Mouse (Mus musculus) gastrocnemius, postnatal 36 days (tissue): ENCODE results near the gene Rbpj. TPM values are rescaled to one million over a fixed set of nuclear protein-coding genes. Genes with fewer than 3 reads are reported as not detected.

Experiments used
- DNase-seq, 2 experiments: peaks; one replicate each; pipeline ENCODE4 v3.0.0; 2022
- intact Hi-C: fragments of 180-260 bp; cut with DNase I; formaldehyde crosslinking; loops from one replicate; pipeline ENCODE4 v1.15.1; 2025
- total RNA-seq, 2 experiments: library from RNA; stranded (reverse); gene quantifications; 2 replicates each; pipeline ENCODE4 v1.2.3; 2021

The Rbpj gene
- total RNA-seq, 2 experiments from 2014 or later, result 14.1 to 23.8 TPM

DNA sequence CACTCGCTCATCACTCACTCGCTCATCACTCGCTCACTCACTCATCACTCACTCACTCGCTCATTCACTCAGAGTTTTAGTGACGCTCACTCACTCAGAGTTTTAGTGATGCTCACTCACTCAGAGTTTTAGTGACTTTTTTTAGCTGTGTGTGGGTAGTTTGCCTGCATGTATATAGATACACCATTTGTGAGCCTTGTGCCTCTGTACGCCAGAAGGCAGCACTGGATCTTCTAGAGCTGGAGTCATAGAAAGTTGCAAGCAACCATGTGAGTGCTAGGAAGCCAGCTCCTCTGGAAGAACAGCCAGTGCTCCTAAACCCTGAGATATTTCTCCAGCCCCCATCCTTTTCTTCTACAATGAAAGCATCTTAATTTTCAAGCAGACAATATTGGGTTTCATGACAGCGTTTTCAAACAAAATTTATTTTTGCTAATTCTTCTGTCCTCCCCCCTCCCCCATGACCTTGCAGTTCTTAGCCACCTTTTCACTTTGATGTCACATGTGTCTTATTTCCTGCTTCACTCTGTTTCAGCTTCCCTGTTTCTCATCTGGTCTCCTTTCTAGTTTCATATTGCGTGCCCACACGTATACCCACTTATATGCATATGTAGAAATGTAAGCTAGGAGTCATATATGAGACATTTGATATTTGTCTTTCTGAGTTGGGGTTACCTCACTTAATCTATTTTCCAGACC, 118.3 kb downstream of the Rbpj start:
- DNase-seq, result no peak
- intact Hi-C loops, result loop anchor here (10.0 kb wide), 1 partner anchor 109 kb away; no protein-coding TSS in a partner anchor

- intact Hi-C loops, result loop anchor here (5.0 to 10.0 kb wide), 2 partner anchors 81 to 114 kb away; no protein-coding TSS in a partner anchor
Measured at GRCm38 (mm10) chr5:53588421-53589171, 122.6 kb downstream of the Rbpj start.

GRCm38 (mm10) chr5:53589172-53589960, 123.4 kb downstream of the Rbpj start:
- intact Hi-C loops, result loop anchor here (5.0 to 10.0 kb wide), 2 partner anchors 82 to 115 kb away; no protein-coding TSS in a partner anchor
- DNase-seq, result peak; percentile 92 to 95

More at GRCm38 (mm10) chr5:53588421-53589171, 122.6 kb downstream of the Rbpj start:
- DNase-seq, result no peak

DNA sequence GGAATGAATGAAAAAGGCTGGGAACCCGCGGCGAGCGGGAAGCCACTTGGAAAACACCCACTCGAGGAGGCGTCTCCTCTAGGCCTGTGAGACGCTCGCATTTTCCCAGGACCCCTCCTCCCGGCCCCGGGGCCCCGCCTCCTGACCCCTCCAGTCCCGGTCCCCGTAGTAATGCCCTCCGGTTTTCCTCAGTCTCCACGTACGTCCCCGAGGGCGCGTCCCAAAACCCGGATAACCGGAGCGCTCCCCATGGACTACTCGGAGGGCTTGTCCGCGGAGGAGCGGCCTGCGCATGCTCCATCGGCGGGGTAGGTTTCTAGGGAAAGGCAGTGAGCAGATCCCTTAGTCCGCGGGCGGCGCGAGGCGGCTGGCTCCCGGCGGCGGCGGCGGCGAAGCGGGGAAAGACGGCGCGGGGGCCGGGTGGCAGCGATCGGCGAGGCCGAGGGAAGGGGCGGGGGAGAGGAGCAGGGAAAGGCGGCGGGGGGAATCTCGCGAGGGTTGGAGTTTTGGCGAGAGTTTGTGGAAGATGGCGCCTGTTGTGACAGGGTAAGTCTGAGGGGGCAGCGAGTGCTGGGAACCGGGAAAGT, 124.3 kb downstream of the Rbpj start:
- peak; percentile 96 to 99 for DNase-seq
- intact Hi-C loops, result loop anchor here (5.0 kb wide), 1 partner anchor 213 kb away; no protein-coding TSS in a partner anchor

- intact Hi-C loops, result loop anchor here (5.0 kb wide), 1 partner anchor 214 kb away; no protein-coding TSS in a partner anchor
- peak in 1 of 2 experiments; percentile 23 for DNase-seq
Measured at GRCm38 (mm10) chr5:53590875-53591682, 125.1 kb downstream of the Rbpj start.

GRCm38 (mm10) chr5:53591683-53592050, 125.7 kb downstream of the Rbpj start:
- no peak for DNase-seq
- intact Hi-C loops, result loop anchor here (5.0 kb wide), 1 partner anchor 214 kb away; no protein-coding TSS in a partner anchor

DNA sequence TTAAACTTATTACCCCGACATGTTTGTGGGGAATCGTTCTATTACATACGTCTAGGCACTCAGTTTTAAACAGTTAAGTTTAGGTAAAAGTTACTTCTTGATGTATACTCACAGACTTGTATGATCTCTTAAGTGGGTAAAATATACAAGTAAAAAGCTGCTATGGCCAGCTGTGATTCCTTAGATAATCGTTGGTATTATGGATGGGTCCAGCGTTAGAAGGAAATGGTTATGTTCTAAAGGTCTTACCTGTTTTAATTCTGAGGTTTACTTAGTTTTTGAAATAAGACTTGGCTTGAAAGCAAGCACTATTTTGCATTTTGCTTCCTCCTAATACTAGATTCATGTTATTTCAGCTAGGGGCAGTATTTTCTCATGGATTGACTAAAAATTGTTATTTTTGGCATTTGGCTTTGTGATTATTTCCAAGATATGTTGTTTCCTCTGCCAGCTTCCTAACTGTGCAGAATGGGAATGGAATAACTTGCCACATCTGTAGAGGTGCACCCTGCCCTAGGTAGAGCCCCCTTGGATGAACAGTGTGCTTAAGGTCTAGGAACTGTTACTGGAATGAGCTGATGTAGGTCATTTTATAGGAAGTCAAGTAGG, 127.2 kb downstream of the Rbpj start:
- intact Hi-C loops, result loop anchor here (5.0 kb wide), 1 partner anchor 216 kb away; no protein-coding TSS in a partner anchor
- no peak for DNase-seq

DNA sequence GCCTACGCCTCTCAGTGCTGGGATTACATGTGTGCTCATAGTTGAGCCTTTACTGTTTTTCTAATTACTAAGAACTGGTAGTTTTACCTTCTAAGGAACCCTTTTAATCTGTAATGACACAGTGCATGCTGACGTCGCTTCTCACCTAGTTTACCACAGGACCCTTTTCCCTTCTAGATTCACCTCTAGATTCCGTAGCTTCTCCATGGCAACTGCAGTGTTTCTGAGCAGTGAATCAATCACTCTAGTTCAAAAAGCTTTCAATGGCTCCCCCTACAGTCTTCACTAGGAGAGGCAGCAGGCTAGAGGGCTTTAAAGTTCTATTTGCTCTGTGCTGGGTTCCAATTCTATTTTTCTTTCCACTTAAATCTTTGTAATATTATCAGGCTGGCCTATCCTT, 128.3 kb downstream of the Rbpj start:
- no peak for DNase-seq
- intact Hi-C loops, result loop anchor here (1.0 to 5.0 kb wide), 2 partner anchors 217 to 239 kb away; no protein-coding TSS in a partner anchor

DNA sequence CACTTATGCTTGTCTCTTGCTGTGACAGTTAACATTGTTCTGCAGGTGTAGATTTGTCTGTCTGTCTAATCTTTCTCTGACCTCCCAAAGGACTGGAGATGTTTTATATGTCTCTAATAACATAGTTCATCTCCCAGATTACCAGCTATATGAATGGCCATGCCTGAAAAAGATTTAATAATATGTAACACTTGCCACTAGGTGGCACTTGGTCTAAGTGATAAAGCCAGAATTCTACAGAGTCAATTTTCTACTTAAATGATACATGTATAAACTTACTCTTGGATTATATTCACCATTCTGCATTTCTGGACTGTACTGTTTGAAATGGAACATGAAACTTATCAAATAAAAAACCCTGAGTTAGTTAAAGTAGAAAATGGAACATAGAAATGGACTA, 132.6 kb downstream of the Rbpj start:
- intact Hi-C loops, result loop anchor here (5.0 kb wide), 1 partner anchor 39 kb away; no protein-coding TSS in a partner anchor
- DNase-seq, result no peak

- intact Hi-C loops, result loop anchor here (5.0 kb wide), 1 partner anchor 38 kb away; no protein-coding TSS in a partner anchor
- DNase-seq, result no peak
Measured at GRCm38 (mm10) chr5:53599116-53599515, 133.2 kb downstream of the Rbpj start.

DNA sequence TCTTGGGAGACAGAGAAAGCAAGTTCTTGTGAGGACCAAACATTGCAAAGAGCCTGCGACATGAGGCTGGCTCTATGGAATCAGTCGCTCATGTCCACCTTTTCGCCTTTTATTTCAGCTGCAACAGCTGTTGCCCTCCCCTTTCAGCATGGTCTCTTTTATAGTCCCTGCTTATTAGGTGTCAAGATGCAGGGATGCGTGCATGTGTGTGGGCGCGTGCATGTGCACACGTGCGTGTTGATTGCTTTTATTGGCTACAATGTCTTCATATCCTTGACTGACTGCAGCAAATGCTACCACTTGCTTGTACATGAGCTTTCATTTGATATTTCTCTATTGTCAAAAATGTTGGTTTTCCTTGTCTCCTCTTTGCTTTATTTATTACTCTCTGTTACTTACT, 136.2 kb downstream of the Rbpj start:
- DNase-seq, result no peak

DNA sequence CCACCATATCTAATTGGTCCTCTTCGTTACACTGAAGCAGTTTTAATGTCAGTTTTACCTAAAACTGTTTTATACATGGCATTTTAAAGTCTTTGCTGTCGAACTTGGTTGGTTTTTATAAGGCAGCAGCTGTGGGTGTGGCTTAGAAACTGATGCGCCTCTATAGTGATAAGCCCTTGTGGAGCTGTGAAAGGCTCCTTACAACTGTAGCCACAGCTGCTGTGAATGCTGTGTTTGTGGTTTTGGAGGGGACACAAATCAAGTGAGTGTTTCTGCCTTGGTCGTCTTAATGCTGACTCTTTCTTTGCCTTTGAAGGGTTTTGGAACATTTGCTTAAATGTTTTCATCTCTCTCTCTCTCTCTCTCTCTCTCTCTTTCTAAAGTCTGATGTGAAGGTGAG, 139.5 kb downstream of the Rbpj start:
- intact Hi-C loops, result no loop called here
- DNase-seq, result no peak

More for the DNA sequence above, 136.2 kb downstream of the Rbpj start:
- intact Hi-C loops, result no loop called here

DNA sequence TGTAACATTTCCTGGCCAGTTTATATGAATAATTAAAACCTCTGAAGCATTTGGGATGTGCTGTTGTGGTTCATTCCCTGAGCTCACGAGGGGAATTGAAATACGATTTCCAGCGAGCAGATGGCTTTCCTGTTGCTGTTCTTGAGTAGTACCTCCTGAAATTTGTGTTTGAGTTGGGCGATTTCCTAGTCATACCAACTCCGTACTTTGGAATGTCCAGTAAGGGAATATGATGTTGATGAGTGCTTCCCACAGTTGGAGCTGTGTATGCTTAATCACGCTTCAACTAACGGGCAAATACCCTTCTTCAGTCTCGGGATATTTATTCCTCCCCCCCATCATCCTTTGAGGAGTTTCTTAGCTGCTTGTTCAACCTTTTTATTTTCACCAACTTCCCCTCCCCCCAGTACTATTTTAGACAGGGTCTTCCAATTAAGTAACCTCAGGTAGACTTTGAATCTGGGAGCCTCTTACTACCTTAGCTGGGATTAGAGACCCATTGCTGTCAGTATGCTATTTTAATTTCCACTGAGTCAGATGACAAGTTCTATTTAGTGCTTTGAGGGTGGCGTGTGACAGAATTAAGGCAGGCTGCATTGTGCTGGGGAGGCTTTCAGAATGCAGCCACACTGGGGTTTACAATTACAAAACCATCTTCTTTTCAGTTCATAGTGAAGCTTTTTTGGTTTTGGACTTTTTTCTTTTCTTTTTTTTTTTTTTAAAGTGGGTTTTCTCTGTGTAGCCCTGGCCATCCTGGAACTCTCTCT, 141.5 kb downstream of the Rbpj start:
- DNase-seq, result no peak
- intact Hi-C loops, result no loop called here

GRCm38 (mm10) chr5:53618844-53619243, 152.9 kb downstream of the Rbpj start:
- no peak for DNase-seq
- intact Hi-C loops, result no loop called here

- intact Hi-C loops, result no loop called here
- DNase-seq, result no peak
Measured at GRCm38 (mm10) chr5:53632026-53632425, 166.1 kb downstream of the Rbpj start.

DNA sequence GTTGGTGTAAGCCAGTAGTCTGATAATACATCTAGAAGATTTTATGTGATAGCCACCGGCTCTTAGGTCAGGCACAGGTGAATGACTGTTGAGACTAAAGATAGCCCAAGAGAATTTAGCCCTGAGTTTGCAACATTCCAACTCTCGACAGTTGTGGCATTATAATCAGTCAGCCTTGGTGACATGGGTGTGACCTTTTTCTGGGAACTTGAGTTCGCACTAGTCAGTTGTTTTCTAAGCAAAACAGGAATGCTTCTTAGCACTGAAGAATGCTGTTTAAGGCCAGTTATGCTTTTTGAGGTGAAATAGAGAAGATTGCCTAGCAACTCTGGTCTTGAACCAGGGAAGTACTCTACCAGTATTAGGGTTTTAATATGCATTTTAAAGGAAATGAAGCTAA, 170.8 kb downstream of the Rbpj start:
- intact Hi-C loops, result loop anchor here (5.0 kb wide), 1 partner anchor 39 kb away; no protein-coding TSS in a partner anchor
- no peak for DNase-seq

DNA sequence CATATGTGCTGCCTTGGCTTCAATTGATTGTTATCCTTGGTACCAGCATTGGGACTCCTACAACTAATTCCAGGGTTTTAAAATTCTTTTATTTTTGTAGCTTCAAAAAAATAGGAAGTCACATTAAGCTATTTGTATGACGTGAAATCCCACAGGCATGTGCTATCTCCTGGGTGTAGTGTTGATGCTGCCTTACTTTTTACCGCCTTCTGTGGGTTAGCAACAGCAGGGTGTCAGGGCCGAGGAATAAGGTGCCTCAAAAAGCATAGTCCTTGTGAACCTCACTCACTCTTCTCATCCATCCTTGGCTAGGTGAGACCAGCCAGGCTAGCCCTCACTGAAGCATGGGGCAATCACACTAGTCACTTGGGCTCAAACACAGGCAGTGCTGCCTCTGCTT, 171.3 kb downstream of the Rbpj start:
- no peak for DNase-seq
- intact Hi-C loops, result loop anchor here (5.0 kb wide), 1 partner anchor 40 kb away; no protein-coding TSS in a partner anchor

DNA sequence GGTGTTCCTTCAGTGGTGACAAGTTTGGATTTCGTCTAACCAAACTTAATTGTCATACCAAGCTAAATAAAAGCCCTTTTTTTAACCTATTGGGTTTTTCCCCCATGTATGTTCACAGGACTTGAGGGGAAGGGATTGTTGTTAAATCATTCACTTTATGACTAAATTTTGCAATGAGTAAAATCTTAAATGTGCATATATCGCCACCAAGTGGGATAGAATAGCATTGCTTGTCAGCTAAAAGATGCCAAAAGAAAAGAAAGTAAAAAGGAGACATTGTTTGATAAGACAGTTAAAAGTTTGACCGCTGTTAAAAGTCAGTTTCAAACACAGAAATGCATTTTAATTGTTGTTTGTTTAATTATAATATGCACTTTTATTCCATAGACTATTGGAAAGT, 172.7 kb downstream of the Rbpj start:
- intact Hi-C loops, result loop anchor here (2.0 to 5.0 kb wide), 3 partner anchors 41 to 312 kb away; no protein-coding TSS in a partner anchor
- no peak for DNase-seq
